Mouse (Mus musculus): ENCODE results near the gene Syce1.

Syce1 gene

DNA sequence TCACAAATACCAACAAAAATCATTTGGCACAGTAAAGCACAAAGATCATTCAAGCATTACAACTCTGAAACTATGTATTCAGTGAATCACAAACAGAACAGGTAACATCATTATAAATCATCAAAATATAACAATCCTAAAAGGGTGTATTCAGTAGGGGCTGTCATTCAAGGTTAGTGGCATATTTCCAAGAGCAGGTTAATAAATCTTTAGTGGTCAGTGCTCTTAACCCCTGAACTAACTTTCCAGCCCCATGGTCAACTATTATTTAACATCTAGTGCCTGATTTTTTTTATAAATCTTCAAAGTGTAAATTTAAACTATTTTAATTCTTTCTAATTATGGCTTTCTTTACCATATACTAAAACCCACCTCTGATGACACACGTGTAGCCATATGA lies 22.3 kb downstream of the Syce1 start:
- DNase-seq, result peak in 1 of 2 experiments; percentile 29

DNA sequence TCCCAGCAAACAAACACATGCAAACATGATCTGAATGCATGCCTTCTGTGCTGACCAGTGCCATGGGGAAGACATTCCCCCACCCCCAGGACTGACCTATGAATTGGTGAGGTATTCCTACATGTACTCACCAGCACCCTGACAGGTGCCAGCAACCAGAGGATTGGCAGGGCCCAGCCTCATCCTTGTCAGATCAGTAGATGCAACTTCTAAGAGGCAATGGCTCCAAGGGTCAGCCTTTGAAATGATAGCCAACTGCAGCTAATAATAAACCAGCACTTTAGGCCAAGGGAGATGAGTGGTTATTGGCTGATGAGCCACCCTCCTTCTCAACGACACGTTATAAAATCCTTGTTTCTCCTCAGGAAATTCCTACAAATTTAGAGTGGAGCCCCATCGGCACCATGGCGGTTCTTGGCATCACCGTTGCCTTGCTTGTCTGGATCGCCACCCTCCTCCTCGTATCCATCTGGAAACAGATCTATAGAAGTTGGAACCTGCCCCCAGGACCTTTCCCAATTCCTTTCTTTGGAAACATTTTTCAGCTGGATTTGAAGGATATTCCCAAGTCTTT lies 24.1 kb downstream of the Syce1 start, which contains the start of gene Cyp2e1:
Cyp2e1 (plus strand) TSS at position 293 of the 574 bp plus-strand sequence.
- peak; percentile 85 to 86 for DNase-seq

DNA sequence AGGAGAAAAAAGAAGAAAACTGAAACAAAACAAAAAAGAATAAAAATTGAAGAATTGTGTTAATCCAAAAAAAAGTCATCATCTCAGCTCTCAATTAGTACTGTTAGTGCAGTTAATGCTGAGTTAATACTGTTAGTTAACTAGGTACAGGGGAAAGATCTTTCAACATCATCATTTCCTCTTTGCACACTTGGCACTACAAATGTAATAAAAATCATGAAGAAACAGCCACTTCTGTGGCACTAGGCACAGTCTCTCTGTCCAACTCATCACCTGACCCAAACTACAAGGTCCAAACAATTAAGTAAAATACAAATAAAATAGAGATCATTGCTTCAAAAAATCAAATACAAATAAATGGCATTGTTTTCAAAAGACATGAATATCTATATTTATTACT lies 27.0 kb downstream of the Syce1 start:
- DNase-seq, result no peak

DNA sequence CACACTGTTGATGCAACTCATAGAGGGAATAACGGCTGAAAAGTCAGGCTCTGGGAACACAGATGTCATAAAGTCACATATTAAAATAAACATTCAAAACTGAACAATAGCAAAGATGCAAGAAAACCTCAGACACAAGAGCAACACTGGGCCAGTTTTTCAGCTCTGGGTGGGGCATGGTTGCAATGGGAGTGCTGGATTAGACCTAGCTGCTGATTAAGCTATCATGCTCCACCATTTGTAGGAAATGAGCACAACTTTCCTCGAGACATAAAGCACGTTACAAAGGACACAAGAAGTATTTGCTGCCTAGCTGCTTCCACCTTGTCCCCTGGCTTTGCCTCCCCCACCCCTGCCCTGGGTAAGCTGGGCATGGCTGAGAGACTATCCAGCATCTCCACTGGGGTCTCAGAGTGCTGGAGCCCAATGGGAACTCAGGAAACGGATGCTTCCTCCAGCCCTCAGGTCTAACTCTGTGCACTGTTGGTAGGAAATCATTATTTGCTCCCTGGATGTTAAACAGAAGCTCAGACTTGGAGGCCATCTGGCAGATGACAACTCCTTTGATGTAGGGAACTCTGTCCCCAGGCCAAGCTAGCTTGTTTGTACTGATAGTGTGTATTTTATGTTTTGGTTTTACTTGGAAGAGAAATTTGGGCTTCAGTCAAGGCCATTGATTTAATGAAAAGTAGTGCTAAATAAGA lies 31.3 kb downstream of the Syce1 start:
- no peak for DNase-seq

DNA sequence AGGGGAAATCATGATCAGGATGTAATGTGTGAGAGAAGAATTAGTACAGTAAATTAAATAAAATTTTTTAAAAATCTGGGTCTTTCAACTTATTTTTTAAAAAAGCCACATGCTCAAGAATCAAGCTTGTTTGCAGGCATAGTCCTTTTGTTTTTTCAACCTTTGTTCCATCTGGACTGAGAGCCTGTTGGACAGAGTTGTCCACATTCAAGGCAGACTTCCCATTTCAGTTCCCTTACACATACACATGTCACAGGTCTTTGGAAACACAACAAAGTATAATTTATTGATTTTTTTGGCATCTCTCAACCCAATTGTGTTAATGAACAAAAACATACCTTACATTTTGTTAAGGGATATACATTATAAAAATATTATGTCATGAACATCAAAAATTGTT lies 33.1 kb downstream of the Syce1 start:
- DNase-seq, result no peak

DNA sequence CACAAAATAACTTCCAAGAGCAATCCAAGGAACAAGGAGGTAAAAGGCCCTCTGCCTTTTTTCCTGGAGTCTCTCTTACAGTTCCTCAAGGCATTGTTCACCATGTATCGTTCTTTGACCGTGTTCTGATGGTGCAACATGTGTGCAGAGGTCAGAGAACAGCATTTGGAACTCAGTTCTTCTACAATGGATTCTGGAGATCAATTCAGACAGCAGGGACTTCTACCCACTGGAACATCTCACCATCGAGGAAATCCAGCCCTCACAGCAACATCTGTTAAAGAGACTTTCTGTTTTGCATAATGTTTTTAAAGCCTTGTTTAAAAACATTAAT lies 38.9 kb downstream of the Syce1 start:
- DNase-seq, result no peak

DNA sequence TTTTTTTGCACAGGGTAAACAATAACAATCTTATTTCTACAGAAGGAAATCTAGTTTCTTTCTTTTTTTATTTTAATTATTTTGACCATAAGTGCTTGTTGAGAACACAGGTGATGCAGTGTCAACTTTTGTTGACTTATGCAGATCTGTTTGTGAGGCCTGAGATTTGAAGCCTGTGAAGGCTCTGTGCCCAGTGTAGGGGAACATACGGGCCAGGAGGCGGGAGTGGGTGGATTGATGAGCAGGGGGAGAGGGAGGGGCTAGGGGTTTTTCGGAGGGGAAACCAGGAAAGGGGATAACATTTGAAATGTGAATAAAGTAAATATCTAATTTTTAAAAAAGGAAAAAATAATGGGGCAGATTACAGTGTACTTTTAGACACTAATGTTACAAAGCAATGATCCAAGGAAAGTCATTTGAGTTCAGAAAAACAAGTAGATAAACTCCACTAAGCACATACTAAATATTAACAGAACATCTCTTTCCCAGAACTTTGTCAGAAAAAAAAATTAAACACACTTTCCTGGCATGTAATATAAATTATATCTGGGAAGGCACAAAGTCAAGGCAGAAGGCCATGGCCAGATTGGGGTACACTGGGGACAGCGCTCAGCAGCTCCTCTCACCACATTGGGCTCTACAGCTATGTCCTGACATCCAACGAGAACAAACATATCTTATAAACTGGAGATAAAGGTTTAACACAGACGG lies 39.4 kb downstream of the Syce1 start:
- DNase-seq, result no peak

DNA sequence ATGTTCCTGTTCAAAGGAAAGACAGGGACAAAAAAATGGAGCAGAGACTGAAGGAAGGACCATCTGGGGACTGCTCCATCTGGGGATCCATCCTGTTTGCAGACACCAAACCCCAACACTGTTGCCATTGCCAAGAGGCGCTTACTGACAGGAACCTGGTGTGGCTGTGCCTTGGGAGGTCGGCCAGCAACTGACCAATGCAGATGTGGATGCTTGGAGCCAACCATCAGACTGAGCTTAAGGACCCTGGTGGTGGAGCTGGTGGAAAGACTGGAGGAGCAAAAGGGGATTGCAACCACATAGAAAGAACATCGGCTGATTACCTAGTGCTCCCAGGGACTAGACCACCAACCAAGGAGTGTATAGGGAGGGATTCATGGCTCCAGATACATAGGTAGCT lies 40.2 kb downstream of the Syce1 start:
- no peak for DNase-seq

DNA sequence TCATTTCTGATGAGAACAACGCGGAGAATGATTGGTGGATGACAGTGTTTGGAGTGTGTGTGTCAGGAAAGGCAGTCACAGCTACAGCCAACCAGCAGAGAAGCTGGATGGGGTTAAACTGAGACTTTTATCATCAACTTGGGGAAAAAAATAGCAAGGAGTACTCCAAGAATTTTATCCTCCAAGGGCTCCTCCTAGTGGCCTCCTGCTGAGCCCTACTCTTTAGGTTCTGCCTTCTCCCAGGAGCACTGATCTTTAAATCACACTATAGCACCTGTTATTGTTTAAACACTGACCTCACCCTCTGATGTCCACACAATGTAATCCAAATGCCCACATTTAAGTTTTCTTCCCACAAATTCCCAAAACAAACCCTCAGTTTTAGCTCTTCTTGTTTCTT lies 54.5 kb downstream of the Syce1 start:
- peak in 1 of 2 experiments; percentile 15 for DNase-seq
